Mouse (Mus musculus): ENCODE results near the gene Spata5.
"Not testable (repeated sequence)": the region's sequence is repeated elsewhere in the genome, so short reads cannot be mapped to it uniquely, and the experiment has no call there.

The Spata5 gene

GRCm38 (mm10) chr3:37569661-37570566 lies 150.2 kb downstream of the Spata5 start:
- DNase-seq (ENCODE audit: low spot score in 2 of 2), result no peak

DNA sequence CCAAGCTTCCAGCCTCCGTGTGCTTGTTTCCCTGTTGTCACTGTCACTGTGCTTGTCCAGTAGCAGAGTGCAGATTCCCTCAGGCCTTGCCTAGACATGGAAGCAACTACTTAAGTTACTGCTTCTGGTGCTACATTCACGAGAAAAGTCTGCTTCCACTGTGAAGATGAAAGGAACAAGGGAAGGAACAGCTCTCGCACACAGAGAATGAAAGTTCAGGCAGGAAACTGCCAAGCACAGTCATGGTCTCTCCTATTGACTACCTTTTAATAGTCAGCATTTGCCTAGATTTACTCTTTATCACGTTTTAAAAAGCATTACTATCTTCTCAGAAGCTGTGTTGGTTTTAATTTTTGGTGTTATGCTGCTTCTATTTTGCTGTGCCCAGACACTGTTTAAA lies 151.9 kb downstream of the Spata5 start:
- no peak for DNase-seq (ENCODE audit: low spot score in 2 of 2)

GRCm38 (mm10) chr3:37572066-37572465 lies 152.4 kb downstream of the Spata5 start:
- no peak for DNase-seq (ENCODE audit: low spot score in 2 of 2)

GRCm38 (mm10) chr3:37576840-37577239 lies 157.1 kb downstream of the Spata5 start:
- DNase-seq (ENCODE audit: low spot score in 2 of 2), result no peak

GRCm38 (mm10) chr3:37577706-37578105 lies 158.0 kb downstream of the Spata5 start:
- no peak for DNase-seq (ENCODE audit: low spot score in 2 of 2)

- no peak for DNase-seq (ENCODE audit: low spot score in 2 of 2)
These were observed 164.9 kb downstream of the Spata5 start for GRCm38 (mm10) chr3:37584576-37584975.

- DNase-seq (ENCODE audit: low spot score in 2 of 2), result no peak
These were observed 166.5 kb downstream of the Spata5 start for GRCm38 (mm10) chr3:37585967-37586730.

- no peak for DNase-seq (ENCODE audit: low spot score in 2 of 2)
These were observed 167.3 kb downstream of the Spata5 start for GRCm38 (mm10) chr3:37586731-37587578.

GRCm38 (mm10) chr3:37595721-37596120 lies 176.0 kb downstream of the Spata5 start:
- no peak for DNase-seq (ENCODE audit: low spot score in 2 of 2)

DNA sequence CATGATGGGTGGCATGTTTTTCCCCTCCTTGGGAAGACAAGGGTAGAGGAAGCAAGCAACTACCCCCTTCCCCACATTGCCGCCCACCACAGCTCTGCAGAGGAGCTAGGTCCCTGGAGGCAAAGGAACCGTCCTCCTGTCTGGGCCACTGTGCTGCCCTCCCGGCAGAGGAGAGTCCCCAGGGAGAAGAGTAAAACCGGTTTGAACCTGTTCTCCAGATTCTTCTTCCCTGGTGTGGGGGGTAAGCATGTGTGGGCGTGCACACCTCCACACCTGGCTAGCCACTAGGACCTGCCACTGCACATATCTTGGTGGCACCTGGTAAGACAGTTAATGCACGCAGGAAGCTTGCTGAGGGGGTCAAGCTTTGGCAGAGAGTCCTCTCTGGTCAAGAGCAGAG lies 176.8 kb downstream of the Spata5 start:
- DNase-seq (ENCODE audit: low spot score in 2 of 2), result no peak

DNA sequence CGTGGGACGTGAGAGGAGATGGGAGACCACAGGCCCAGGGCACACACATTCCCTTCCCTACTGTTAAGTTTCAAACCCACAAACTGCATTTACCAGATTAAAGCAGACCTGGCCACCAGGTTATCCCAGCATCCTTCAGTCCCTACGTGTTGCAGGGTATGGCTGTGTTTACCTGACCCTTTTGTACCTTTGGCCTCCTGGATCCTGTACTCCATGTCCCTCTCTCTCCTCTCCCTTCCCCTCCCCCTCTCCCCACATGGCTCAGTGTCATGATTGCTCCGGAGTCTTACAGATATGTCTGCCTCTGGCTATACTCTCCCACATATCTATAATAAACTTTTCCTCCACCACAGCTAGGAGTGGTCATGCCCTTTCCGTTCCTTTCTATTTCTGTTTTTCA lies 177.5 kb downstream of the Spata5 start:
- no peak for DNase-seq (ENCODE audit: low spot score in 2 of 2)

- not testable (repeated sequence) for DNase-seq (ENCODE audit: low spot score in 2 of 2)
These were observed 179.9 kb downstream of the Spata5 start for GRCm38 (mm10) chr3:37599641-37600040.

DNA sequence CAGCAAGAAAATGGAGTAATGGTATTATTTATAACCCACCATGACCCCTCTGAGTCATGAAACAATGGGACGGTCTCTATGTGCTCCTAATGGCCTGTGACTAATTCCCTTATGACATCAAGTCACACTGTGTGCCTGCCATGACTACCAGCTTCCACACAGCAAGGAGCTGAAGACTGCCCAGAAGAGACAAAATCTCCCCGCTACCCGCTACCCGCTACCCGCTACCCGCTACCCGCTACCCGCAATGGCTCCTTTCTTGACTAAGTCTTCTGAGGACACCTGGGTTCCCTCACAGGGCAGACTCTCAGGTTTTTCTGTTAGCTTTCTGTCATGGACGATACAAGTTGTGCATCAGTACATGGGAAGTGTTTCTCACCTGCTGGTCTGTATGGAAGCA lies 182.7 kb downstream of the Spata5 start:
- DNase-seq (ENCODE audit: low spot score in 2 of 2), result no peak

- DNase-seq (ENCODE audit: low spot score in 2 of 2), result no peak
These were observed 183.2 kb downstream of the Spata5 start for GRCm38 (mm10) chr3:37602890-37603289.

DNA sequence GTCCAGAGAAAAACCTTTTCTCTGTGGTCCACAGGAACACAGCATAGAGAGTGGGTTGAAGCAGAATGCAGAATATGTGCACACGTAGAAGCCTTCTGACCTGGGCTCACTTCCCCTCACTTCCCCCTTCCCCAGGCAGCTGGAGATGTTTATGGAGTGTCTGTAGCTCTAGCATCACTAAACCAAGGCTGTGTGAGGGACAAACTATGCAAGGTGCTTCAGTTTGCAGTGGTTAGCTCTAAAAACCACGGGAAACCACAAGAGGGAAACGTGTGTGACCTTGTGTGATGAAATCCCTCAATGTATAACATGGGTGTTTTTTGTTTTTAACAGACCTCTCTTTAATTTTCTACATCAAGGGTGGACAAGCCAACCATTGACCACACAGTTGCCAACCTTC lies 183.8 kb downstream of the Spata5 start:
- DNase-seq (ENCODE audit: low spot score in 2 of 2), result no peak

DNA sequence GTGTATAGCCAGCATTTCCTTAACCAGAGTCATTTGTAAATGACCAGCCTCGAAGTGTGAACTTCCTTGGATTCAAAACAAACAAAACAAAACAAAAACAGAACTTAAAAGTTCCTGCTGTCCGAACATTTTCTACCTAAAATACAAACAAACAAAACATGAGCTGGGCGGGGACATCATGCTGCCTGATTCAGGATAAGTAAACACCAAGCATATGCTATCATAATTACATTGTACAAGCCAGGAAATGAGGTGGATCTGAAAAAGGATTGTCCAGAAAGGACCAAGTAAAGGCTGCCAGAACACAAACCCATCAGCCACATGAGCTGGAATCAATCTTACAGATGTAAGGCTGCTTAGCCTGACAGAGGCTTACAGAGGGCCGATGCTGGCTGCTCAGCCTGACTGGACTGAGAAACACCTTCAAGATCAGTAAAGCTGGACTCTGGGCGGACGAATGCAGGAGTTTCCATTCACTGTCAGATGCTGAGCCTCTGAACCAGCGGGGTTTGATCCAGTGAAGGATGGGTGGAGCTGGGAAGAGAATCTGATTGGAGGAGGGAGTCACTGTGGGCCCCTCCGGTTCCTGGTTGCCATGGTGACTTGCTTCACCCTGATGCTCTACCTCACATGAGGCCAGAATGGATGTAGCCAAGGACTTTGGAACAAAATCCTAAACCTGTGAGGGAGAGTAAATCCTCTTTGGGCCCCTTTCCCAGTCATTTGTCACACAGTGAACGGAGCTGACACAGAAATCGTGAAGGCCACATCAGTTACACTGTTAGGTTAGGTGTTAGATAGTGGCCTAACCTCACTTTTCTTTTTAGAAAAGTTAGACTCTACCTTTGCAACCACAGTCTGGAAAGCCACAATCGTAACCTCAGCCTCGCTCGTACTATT lies 185.5 kb downstream of the Spata5 start:
- DNase-seq (ENCODE audit: low spot score in 2 of 2), result no peak

DNA sequence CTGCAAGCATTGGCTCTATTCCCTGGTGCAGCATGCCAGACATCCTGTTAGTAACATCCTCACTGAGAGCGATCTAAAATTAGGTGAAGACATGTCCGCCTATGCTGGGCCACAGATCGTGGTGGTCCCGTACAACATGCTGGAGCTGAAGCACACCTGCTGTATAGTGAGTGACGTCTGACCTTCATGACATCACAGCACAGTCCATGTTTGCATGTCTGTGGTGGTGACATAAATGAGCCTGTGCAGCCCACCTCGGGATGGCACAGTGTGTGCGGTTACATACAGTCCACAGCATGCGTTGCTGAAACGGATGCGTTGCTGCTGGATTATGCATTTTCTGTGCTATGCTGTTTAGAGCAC lies 186.2 kb downstream of the Spata5 start:
- DNase-seq (ENCODE audit: low spot score in 2 of 2), result no peak

GRCm38 (mm10) chr3:37608926-37609325 lies 189.2 kb downstream of the Spata5 start:
- DNase-seq (ENCODE audit: low spot score in 2 of 2), result no peak

- DNase-seq (ENCODE audit: low spot score in 2 of 2), result no peak
These were observed 191.0 kb downstream of the Spata5 start for GRCm38 (mm10) chr3:37610670-37611069.

DNA sequence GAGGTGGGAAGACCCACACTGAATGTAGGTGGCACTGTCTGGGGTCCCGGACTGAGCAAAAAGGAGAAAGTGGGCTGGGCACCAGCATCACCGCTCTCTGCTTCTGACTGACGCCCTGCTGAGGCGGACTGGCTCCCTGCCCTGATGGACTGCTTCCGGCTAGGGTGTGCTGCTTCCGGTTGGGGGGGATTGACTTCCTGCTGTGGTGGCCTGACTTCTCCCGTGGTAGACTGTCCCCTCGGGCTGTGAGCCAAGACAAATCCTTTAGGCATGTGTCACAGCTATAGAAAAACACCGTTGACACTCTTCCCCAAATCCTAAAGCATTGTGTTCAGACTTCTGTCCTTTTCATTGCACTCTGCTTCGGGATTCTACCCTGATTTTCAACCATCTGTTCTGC lies 194.0 kb downstream of the Spata5 start:
- DNase-seq (ENCODE audit: low spot score in 2 of 2), result no peak

All from frontal cortex, postnatal 25 days (tissue).